Mouse (Mus musculus) embryonic facial prominence, embryonic 14.5 days (tissue): ENCODE data around the gene Mllt1. TPM values are rescaled to one million over a fixed set of nuclear protein-coding genes. Genes with fewer than 3 reads are reported as not detected.

Source experiments
- ATAC-seq: fragments of 200-750 bp; cut with Nextera tagmentation; 2 replicates; pipeline ENCODE4 v1.8.0; 2017; ENCODE audit warnings: low read depth, moderate number of reproducible peaks, moderate TSS enrichment
- DNase-seq: peaks from one replicate; pipeline ENCODE4 v3.0.0-alpha.2; 2015; ENCODE audit warnings: low spot score
- H3K27ac ChIP-seq: fragments of 300-500 bp; sonication (generic); replicated peaks from 2 replicates; pipeline ENCODE4 v1.5.1; 2014; ENCODE audit warnings: low read depth, mild to moderate bottlenecking, low read length, moderate library complexity
- H3K27me3 ChIP-seq: fragments of 300-500 bp; sonication (generic); replicated peaks from 2 replicates; pipeline ENCODE4 v1.6.1; 2014; ENCODE audit warnings: low read length; ENCODE audit not compliant: control insufficient read depth, insufficient read depth
- H3K36me3 ChIP-seq: fragments of 300-500 bp; sonication (generic); 2 replicates; pipeline ENCODE4 v1.6.1; 2014; ENCODE audit warnings: low read length, mixed read lengths; ENCODE audit not compliant: control insufficient read depth, insufficient read depth
- H3K4me1 ChIP-seq: fragments of 300-500 bp; sonication (generic); 2 replicates; pipeline ENCODE4 v1.6.1; 2014; ENCODE audit warnings: antibody characterized with exemption, low read length; ENCODE audit not compliant: control insufficient read depth, insufficient read depth
- H3K4me2 ChIP-seq: fragments of 300-500 bp; sonication (generic); 2 replicates; pipeline ENCODE4 v1.6.1; 2014; ENCODE audit warnings: low read depth, mild to moderate bottlenecking, low read length, moderate library complexity, mixed read lengths
- H3K4me3 ChIP-seq: fragments of 300-500 bp; sonication (generic); 2 replicates; pipeline ENCODE4 v1.5.1; 2014; ENCODE audit warnings: low read depth, mild to moderate bottlenecking, low read length
- H3K9ac ChIP-seq: fragments of 300-500 bp; sonication (generic); 2 replicates; pipeline ENCODE4 v1.6.1; 2014; ENCODE audit warnings: low read depth, mild to moderate bottlenecking, low read length, moderate library complexity, mixed read lengths
- H3K9me3 ChIP-seq: fragments of 300-500 bp; sonication (generic); 2 replicates; pipeline ENCODE4 v1.6.1; 2016; ENCODE audit warnings: low read length; ENCODE audit not compliant: control insufficient read depth
- WGBS: fragments of 180-500 bp; shearing (Covaris S2); extraction: QIAGEN DNeasy Blood & Tissue Kit; methylation state at CpG from one replicate; pipeline ENCODE4 v1.1.7; 2014; 5-methylcytosine and 5-hydroxymethylcytosine counted together
- polyA plus RNA-seq: library from polyadenylated mRNA; unstranded; fragments of >200 nt; fragmentation: Nextera tagmentation; extraction: Ambion mirVana; gene quantifications from 2 replicates; pipeline ENCODE4 v1.2.1, GENCODE M21; 2014

Mllt1 gene
- polyA plus RNA-seq = 24.7 and 32.7 TPM in 2 replicates

DNA sequence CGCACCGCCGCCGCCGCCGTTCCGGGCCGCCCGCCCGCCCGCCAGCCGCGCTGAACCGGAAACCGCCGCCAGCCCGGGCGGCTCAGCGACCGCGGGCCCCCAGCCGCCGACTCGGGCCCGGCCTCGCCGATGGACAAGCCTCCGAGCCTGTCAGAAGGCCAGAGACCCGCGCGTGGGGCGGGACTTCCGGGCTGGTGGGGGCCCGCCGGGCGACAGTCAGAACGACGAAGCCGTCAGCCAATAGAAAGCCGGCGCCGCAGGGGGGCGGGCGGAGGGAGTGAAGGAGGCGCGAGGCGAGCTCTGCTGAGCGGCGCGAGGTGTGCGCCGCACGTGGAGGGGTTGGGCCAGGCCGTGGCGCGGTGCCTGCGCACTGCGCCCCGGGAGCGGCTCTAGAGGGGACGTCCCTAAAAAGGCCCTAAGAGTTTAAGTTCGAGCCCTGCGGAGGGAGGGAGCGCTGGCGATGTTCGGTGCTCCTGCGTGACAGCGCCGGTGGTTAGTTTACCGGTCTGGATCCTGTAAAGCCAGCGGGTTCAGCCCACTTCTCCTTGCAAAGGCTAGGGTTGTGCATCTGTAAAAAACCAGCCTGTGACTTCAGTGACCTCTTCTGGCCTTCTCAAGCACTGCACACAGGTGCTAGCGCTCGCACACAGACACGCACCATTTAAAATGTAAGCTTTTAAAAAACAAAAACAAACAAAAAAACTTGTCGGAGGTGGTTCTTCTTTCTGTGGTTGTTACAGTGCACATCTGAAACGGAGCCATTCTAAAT, at the start of gene Mllt1:
TSS of gene Mllt1 (minus strand) at position 53 of the 769 bp plus-strand sequence.
- WGBS = 9% methylated on average over 21 of the region's 76 CpGs
- H3K36me3 ChIP-seq = 0 out of 2 replicates have a peak, but pooled peaks cover 4% of the 10 kb centered on the region
- ATAC-seq = peak; percentile 98

DNA sequence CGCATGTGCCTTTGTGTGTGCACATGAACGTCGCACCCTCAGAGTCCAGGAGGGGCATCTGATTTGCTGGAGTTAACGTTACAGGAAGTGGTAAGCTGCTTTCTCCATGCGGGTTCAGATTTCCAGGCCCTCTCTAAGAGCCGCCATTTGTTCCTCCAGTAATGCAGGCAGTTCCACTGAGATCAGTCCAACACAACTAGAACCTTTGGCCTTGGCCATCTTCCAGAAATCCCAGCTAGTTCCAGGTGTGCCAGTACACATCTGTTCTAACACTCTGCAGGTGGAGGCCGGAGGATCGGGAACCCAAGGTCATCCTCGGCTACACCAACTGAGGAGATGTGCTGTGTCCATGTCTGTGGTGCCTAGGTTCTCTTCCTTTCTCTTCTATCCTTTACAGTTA, 49.7 kb upstream of the Mllt1 start:
- Histone ChIP-seq H3K4me3 (no peak overlapping the region), H3K27ac (no peak overlapping the region), H3K9me3 (no peaks in the 10 kb centered on the region), H3K4me2 (no peak overlapping the region), H3K4me1 (no peaks in the 10 kb centered on the region), H3K27me3 (no peaks in the 10 kb centered on the region), H3K36me3 (no peaks in the 10 kb centered on the region), H3K9ac (no peak overlapping the region)
- no peak for DNase-seq
- WGBS = 67% methylated on average over 9 of the region's 9 CpGs
- ATAC-seq = no peak

More for the DNA sequence above, at the start of gene Mllt1:
- DNase-seq = peak; percentile 98
- Histone ChIP-seq H3K27ac (peak within 1 kb of the TSS; percentile 84), H3K4me2 (peak within 1 kb of the TSS; percentile 90), H3K4me1 (peaks cover 21% of the 10 kb centered on the region), H3K4me3 (peak within 1 kb of the TSS; percentile 95), H3K9me3 (no peaks in the 10 kb centered on the region), H3K27me3 (no peaks in the 10 kb centered on the region), H3K9ac (peak within 1 kb of the TSS; percentile 97)

DNA sequence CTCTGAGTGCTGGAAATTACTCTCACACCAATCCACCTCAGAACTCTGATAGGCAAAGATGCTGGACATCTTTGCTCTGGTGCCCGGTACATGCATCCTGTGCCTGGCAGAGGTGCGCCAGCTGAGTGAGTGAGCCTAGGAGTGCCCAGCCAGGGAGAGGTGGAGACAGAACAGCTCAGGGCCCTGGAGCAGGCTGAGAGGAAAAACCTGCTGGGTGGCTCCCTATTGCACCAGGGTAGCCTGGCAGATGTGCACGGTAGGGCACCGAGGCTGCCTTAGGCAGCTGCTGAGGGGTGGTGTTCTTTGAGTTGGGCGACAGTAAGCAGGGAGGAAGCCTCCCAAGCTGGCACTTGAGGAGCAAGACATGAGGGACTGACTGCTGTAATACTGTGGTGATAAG, 46.8 kb upstream of the Mllt1 start, which contains the start of gene Acer1:
TSS of gene Acer1 (minus strand) at position 114 of the 400 bp plus-strand sequence.
- Histone ChIP-seq H3K27me3 (no peaks in the 10 kb centered on the region), H3K9me3 (no peaks in the 10 kb centered on the region), H3K4me3 (no peak within 1 kb of the TSS), H3K36me3 (no peaks in the 10 kb centered on the region), H3K27ac (no peak within 1 kb of the TSS), H3K9ac (no peak within 1 kb of the TSS), H3K4me2 (no peak within 1 kb of the TSS), H3K4me1 (no peaks in the 10 kb centered on the region)
- DNase-seq = no peak
- no peak for ATAC-seq
- WGBS = 67% methylated on average over 5 of the region's 5 CpGs

DNA sequence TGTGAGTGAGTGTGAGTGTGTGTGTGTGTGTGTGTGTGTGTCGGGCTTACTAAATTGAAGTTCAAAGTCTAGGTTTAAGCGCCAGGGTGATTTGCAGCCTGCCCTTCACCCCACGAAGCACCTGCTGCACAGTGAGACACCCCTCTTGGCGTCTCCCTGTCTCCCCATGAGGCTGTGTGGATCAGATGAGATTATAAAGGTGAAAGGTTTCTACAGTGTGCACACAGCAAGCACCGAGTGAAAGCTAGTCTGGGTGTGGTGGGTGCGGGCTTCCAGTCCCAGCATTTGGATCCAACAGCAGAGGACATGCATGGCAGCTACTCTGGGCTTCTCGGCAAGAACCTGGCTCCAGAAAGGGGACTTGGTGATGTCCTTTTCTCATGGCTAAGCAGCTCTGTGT, 45.8 kb upstream of the Mllt1 start:
- no peak overlapping the region for H3K27ac ChIP-seq
- H3K36me3 ChIP-seq = no peaks in the 10 kb centered on the region
- no peak for DNase-seq
- no peak overlapping the region for H3K4me3 ChIP-seq
- H3K9ac ChIP-seq = no peak overlapping the region
- H3K27me3 ChIP-seq = no peaks in the 10 kb centered on the region
- no peak overlapping the region for H3K4me2 ChIP-seq
- H3K4me1 ChIP-seq = no peaks in the 10 kb centered on the region
- 74% methylated on average over 7 of the region's 7 CpGs for WGBS
- no peaks in the 10 kb centered on the region for H3K9me3 ChIP-seq
- ATAC-seq = no peak

DNA sequence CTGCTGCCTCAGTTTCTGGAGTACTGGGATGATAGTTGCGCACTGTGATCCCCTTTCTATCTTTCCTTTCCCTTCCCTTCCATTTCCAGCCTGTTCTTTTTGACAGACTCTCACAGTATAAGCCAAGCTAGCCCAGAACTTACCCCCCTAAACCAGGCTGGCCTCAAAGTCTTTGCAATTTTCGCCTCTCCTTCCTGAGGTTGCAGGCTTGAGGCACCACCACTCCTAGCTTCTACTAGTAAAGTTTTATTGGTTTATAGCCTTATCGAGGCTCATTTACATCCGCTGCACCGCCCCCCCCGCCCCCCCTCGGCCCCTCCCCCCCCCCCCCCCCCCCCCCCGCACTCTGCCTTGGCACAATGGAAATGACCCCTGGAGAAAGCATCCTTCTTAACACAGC, 44.3 kb upstream of the Mllt1 start:
- no peak for DNase-seq
- Histone ChIP-seq H3K36me3 (no peaks in the 10 kb centered on the region), H3K27me3 (no peaks in the 10 kb centered on the region), H3K9me3 (no peaks in the 10 kb centered on the region), H3K4me1 (no peaks in the 10 kb centered on the region), H3K4me2 (no peak overlapping the region), H3K27ac (no peak overlapping the region), H3K4me3 (no peak overlapping the region), H3K9ac (no peak overlapping the region)
- WGBS = 34% methylated on average over 7 of the region's 8 CpGs
- ATAC-seq = no peak

DNA sequence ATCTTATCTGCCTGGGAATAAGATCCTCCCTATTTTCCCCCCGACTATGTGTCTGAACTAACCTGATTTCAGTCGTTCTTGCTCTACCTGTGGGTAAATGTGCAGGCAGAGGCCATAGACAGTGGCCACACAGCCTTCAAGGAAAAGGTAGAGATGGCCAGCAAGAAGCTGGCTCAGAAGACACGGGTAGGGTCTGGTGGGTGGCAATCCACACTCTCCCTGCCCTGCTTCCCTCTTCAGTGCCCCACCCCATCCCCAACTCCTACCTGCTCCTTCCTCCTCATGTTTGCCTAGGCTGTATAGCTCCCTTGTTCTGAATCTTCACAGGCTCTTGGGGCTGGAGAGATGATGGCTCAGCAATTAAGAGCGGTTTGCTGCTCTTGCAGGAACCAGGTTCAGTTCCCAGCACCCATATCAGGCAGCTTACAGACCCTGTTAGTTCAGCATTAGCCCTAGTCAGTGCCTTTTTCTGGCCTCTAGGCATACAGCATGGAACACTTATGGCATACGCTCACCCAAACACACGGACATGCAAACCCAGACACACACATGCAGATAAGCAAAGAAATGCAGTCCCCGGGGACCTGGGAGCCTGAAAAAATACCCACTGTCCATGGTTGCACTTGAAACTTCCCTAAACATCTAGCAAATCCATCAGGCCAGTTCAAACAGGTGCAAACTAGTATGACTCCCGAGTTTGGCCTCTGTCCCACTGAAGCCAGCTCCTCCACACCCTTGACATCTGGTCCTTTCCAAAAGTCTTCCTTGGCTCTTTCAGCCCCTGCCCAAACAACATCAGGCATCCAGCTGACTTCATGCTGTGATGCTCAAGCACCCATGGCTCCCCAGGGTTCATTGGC, 41.5 kb upstream of the Mllt1 start:
- no peak overlapping the region for H3K27ac ChIP-seq
- ATAC-seq = no peak
- 64% methylated on average over 8 of the region's 8 CpGs for WGBS

DNA sequence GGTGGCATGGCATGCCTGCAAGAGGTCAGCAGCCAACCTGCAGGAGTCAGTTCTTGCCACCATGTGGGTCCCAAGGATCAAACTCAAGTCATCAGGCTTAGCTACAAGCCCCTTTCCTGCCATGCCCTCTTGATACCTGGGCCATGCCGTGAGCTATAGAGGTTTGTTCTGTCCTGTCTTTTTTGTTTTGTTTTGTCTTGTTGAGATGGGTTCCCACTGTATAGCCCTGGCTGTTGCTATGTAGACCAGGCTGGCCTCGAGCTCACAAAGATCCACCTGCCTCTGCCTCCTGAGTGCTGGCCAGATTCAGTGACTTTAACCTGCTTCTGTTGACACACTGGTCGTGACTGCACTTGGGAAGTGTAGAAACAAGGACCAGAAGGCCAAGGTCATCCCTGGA, 40.2 kb upstream of the Mllt1 start:
- no peaks in the 10 kb centered on the region for H3K27me3 ChIP-seq
- no peak overlapping the region for H3K4me2 ChIP-seq
- H3K27ac ChIP-seq = no peak overlapping the region
- H3K4me1 ChIP-seq = no peaks in the 10 kb centered on the region
- H3K9me3 ChIP-seq = no peaks in the 10 kb centered on the region
- no peak for ATAC-seq
- H3K4me3 ChIP-seq = no peak overlapping the region
- no peak for DNase-seq
- H3K36me3 ChIP-seq = no peaks in the 10 kb centered on the region
- WGBS = 66% methylated on average over 3 of the region's 3 CpGs
- H3K9ac ChIP-seq = no peak overlapping the region

More for the DNA sequence above, 41.5 kb upstream of the Mllt1 start:
- Histone ChIP-seq H3K9me3 (no peaks in the 10 kb centered on the region), H3K4me1 (no peaks in the 10 kb centered on the region), H3K36me3 (no peaks in the 10 kb centered on the region), H3K9ac (no peak overlapping the region), H3K27me3 (no peaks in the 10 kb centered on the region), H3K4me2 (no peak overlapping the region), H3K4me3 (no peak overlapping the region)
- no peak for DNase-seq

DNA sequence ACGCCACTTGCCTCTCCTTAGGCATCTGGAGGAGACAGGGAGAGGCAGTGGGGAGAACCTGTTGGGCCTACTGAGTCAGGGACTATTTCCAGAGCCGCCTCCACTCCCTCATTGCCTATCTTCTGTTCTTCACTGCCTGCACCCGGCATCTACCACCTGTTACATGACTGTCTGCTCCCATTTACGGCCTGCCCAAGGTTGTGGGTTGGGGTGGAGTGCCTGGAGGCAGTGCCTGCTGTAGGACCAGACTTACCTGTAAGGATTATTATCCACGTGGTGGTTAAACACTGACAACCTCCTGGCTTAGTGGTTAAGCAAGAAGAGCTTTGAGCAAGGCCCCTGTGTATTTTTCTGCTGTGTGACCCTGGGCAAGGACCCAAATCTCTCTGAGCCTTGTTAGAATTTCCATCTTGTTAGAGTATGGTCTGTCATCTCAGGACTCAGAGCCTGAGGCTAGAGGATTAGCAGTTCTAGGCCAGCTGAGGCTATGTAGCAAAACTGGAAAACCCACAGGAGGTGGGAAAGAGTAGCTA, 39.6 kb upstream of the Mllt1 start:
- no peak for ATAC-seq
- H3K9ac ChIP-seq = no peak overlapping the region
- DNase-seq = no peak
- H3K27ac ChIP-seq = no peak overlapping the region
- H3K4me2 ChIP-seq = no peak overlapping the region
- H3K4me3 ChIP-seq = no peak overlapping the region
- WGBS = 72% methylated on average over 5 of the region's 5 CpGs
- 0 out of 2 replicates have a peak, but pooled peaks cover 3% of the 10 kb centered on the region for H3K27me3 ChIP-seq
- H3K4me1 ChIP-seq = no peaks in the 10 kb centered on the region
- no peaks in the 10 kb centered on the region for H3K9me3 ChIP-seq
- no peaks in the 10 kb centered on the region for H3K36me3 ChIP-seq
